Mouse (Mus musculus): ENCODE data around the gene Rgl1. TPM values are rescaled to one million over a fixed set of nuclear protein-coding genes. Genes with fewer than 3 reads are reported as not detected.

The Rgl1 gene
- polyA plus RNA-seq, 1 experiment: 7.1 TPM

GRCm38 (mm10) chr1:152542747-152543378, 223.3 kb downstream of the Rgl1 start:
- H3K36me3 ChIP-seq (ENCODE audit: control insufficient read depth, insufficient read depth, low read length): no peaks in the 10 kb centered on the region
- H3K4me3 ChIP-seq (ENCODE audit: control insufficient read depth, insufficient read depth, low read length): no peak overlapping the region
- no peaks in the 10 kb centered on the region for H3K27me3 ChIP-seq (ENCODE audit: control insufficient read depth, insufficient read depth, low read length)
- WGBS: 96% methylated on average over 6 of the region's 6 CpGs
- no peak for TF ChIP-seq POLR2A (IDR thresholded peaks at IDR 0.05; ENCODE audit: control insufficient read depth, extremely low read depth, insufficient read depth, low read length, poor library complexity)
- TF ChIP-seq CTCF (IDR thresholded peaks at IDR 0.05; ENCODE audit: borderline replicate concordance, control insufficient read depth, extremely low read depth, insufficient read depth, low read length, poor library complexity): no peak
- no peak for DNase-seq
- no peak overlapping the region for H3K27ac ChIP-seq (ENCODE audit: control insufficient read depth, insufficient read depth, low read length)
- no peaks in the 10 kb centered on the region for H3K4me1 ChIP-seq (replicated peaks; ENCODE audit: control insufficient read depth, insufficient read depth, low read length)

GRCm38 (mm10) chr1:152540304-152540887, 225.8 kb downstream of the Rgl1 start:
- H3K27me3 ChIP-seq (ENCODE audit: control insufficient read depth, insufficient read depth, low read length): no peaks in the 10 kb centered on the region
- no peaks in the 10 kb centered on the region for H3K4me1 ChIP-seq (replicated peaks; ENCODE audit: control insufficient read depth, insufficient read depth, low read length)
- no peaks in the 10 kb centered on the region for H3K36me3 ChIP-seq (ENCODE audit: control insufficient read depth, insufficient read depth, low read length)
- TF ChIP-seq CTCF (IDR thresholded peaks at IDR 0.05; ENCODE audit: borderline replicate concordance, control insufficient read depth, extremely low read depth, insufficient read depth, low read length, poor library complexity): no peak
- TF ChIP-seq POLR2A (IDR thresholded peaks at IDR 0.05; ENCODE audit: control insufficient read depth, extremely low read depth, insufficient read depth, low read length, poor library complexity): no peak
- no peak for DNase-seq
- H3K4me3 ChIP-seq (ENCODE audit: control insufficient read depth, insufficient read depth, low read length): no peak overlapping the region
- 83% methylated on average over 3 of the region's 3 CpGs for WGBS
- H3K27ac ChIP-seq (ENCODE audit: control insufficient read depth, insufficient read depth, low read length): no peak overlapping the region

- Histone ChIP-seq H3K4me3 (ENCODE audit: control insufficient read depth, insufficient read depth, low read length) (no peak overlapping the region), H3K36me3 (ENCODE audit: control insufficient read depth, insufficient read depth, low read length) (no peaks in the 10 kb centered on the region), H3K4me1 (replicated peaks; ENCODE audit: control insufficient read depth, insufficient read depth, low read length) (no peaks in the 10 kb centered on the region), H3K27ac (ENCODE audit: control insufficient read depth, insufficient read depth, low read length) (no peak overlapping the region), H3K27me3 (ENCODE audit: control insufficient read depth, insufficient read depth, low read length) (no peaks in the 10 kb centered on the region)
- TF ChIP-seq CTCF (IDR thresholded peaks at IDR 0.05; ENCODE audit: borderline replicate concordance, control insufficient read depth, extremely low read depth, insufficient read depth, low read length, poor library complexity) (no peak), POLR2A (IDR thresholded peaks at IDR 0.05; ENCODE audit: control insufficient read depth, extremely low read depth, insufficient read depth, low read length, poor library complexity) (no peak)
- 96% methylated on average over 4 of the region's 4 CpGs for WGBS
- no peak for DNase-seq
Measured at GRCm38 (mm10) chr1:152538817-152539216, 227.3 kb downstream of the Rgl1 start.

- no peak overlapping the region for H3K4me3 ChIP-seq (ENCODE audit: control insufficient read depth, insufficient read depth, low read length)
- 97% methylated on average over 13 of the region's 13 CpGs for WGBS
- no peaks in the 10 kb centered on the region for H3K27me3 ChIP-seq (ENCODE audit: control insufficient read depth, insufficient read depth, low read length)
- H3K36me3 ChIP-seq (ENCODE audit: control insufficient read depth, insufficient read depth, low read length): no peaks in the 10 kb centered on the region
- H3K27ac ChIP-seq (ENCODE audit: control insufficient read depth, insufficient read depth, low read length): no peak overlapping the region
- TF ChIP-seq CTCF (IDR thresholded peaks at IDR 0.05; ENCODE audit: borderline replicate concordance, control insufficient read depth, extremely low read depth, insufficient read depth, low read length, poor library complexity) (no peak), POLR2A (IDR thresholded peaks at IDR 0.05; ENCODE audit: control insufficient read depth, extremely low read depth, insufficient read depth, low read length, poor library complexity) (no peak)
- H3K4me1 ChIP-seq (replicated peaks; ENCODE audit: control insufficient read depth, insufficient read depth, low read length): no peaks in the 10 kb centered on the region
- no peak for DNase-seq
Measured at GRCm38 (mm10) chr1:152537186-152537585, 229.0 kb downstream of the Rgl1 start.

GRCm38 (mm10) chr1:152536416-152537018, 229.6 kb downstream of the Rgl1 start:
- Histone ChIP-seq H3K4me1 (replicated peaks; ENCODE audit: control insufficient read depth, insufficient read depth, low read length) (0 out of 2 replicates have a peak, but pooled peaks cover 2% of the 10 kb centered on the region), H3K4me3 (ENCODE audit: control insufficient read depth, insufficient read depth, low read length) (no peak overlapping the region), H3K27ac (ENCODE audit: control insufficient read depth, insufficient read depth, low read length) (no peak overlapping the region), H3K36me3 (ENCODE audit: control insufficient read depth, insufficient read depth, low read length) (no peaks in the 10 kb centered on the region), H3K27me3 (ENCODE audit: control insufficient read depth, insufficient read depth, low read length) (no peaks in the 10 kb centered on the region)
- TF ChIP-seq CTCF (IDR thresholded peaks at IDR 0.05; ENCODE audit: borderline replicate concordance, control insufficient read depth, extremely low read depth, insufficient read depth, low read length, poor library complexity) (no peak), POLR2A (IDR thresholded peaks at IDR 0.05; ENCODE audit: control insufficient read depth, extremely low read depth, insufficient read depth, low read length, poor library complexity) (no peak)
- WGBS: 89% methylated on average over 16 of the region's 16 CpGs
- DNase-seq: no peak

- 94% methylated on average over 7 of the region's 7 CpGs for WGBS
- H3K27me3 ChIP-seq (ENCODE audit: control insufficient read depth, insufficient read depth, low read length): no peaks in the 10 kb centered on the region
- no peaks in the 10 kb centered on the region for H3K36me3 ChIP-seq (ENCODE audit: control insufficient read depth, insufficient read depth, low read length)
- no peak overlapping the region for H3K4me3 ChIP-seq (ENCODE audit: control insufficient read depth, insufficient read depth, low read length)
- H3K4me1 ChIP-seq (replicated peaks; ENCODE audit: control insufficient read depth, insufficient read depth, low read length): 0 out of 2 replicates have a peak, but pooled peaks cover 4% of the 10 kb centered on the region
- no peak for TF ChIP-seq CTCF (IDR thresholded peaks at IDR 0.05; ENCODE audit: borderline replicate concordance, control insufficient read depth, extremely low read depth, insufficient read depth, low read length, poor library complexity)
- TF ChIP-seq POLR2A (IDR thresholded peaks at IDR 0.05; ENCODE audit: control insufficient read depth, extremely low read depth, insufficient read depth, low read length, poor library complexity): no peak
- H3K27ac ChIP-seq (ENCODE audit: control insufficient read depth, insufficient read depth, low read length): no peak overlapping the region
- DNase-seq: no peak
Measured at GRCm38 (mm10) chr1:152534531-152534930, 231.6 kb downstream of the Rgl1 start.
